Mouse (Mus musculus): ENCODE measurements at regions not wholly inside any gene's neighbourhood (a gene's known extent, or its start where the extent isn't known, plus 50 kb on each side); places are given as distances from the start of the nearest gene placed in this dataset.
A peak's percentile ranks its signal among the peaks of the same experiment; 100 is the strongest.

DNA sequence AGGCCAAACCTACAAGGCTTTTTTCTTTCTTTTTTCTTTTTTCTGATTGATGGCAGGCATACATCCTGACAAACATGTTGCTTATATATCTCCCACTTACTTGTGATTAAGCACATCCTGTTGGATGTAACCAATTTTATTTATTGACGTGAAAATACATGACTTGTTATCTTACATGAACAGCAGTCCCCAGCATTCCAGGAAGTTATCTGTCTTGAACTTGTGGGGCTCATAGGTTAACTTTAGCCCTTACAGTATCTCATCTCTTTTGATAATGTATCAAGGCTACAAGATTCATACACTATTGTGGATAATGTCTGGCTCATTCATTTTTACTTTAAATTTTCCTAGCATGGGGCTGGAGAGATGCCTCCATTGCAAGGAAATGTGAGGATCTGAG is 852.0 kb upstream of the Agtr1b start:
- no peak for DNase-seq (ENCODE audit: low spot score)

DNA sequence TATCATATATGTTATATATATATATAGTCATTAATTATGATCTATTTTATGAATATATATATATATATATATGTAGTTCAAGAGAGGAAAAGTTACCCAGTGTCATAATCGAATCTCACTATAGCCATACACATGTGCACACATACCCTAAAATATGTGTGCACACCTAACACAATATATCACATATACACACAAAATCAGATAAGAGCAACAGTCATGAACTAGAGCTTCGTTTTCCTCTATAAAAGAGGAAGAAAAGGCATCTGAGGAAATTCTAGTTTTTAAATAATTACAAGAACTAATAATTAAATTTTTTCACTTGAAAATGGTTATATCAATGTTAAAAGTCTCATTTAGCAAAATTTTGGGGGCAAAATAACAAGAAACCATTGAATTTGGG is 835.3 kb upstream of the Tbl1xr1 start:
- no peak for DNase-seq (ENCODE audit: low spot score)

DNA sequence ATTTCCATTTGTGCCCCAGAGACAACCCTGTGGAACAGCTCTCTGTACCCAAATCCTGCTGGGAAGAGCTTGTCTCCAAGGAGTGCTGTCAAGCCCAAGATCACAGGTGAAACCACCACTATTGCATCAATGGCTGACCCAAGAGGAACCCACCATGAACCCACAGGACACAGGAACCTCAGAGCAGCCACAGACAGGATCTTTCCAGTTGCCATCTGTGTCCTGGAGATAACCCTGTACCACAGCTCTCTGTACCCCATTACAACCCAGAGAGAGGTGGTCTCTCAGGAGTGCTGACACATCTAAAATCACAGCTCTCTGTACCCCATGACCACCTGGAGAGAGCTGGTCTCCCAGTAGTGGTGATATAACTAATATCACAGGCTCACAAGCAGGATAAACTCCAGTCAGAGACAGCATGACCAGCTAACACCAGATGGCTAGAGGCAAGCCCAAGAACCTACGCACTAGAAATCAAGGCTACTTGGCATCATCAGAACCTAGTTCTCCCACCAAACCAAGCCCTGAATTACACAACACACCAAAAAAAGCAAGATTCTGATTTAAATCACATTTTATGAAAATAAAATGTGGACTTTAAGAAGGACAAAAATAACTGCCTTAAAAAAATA is 820.2 kb upstream of the Tbl1xr1 start:
- no peak for DNase-seq (ENCODE audit: low spot score)

DNA sequence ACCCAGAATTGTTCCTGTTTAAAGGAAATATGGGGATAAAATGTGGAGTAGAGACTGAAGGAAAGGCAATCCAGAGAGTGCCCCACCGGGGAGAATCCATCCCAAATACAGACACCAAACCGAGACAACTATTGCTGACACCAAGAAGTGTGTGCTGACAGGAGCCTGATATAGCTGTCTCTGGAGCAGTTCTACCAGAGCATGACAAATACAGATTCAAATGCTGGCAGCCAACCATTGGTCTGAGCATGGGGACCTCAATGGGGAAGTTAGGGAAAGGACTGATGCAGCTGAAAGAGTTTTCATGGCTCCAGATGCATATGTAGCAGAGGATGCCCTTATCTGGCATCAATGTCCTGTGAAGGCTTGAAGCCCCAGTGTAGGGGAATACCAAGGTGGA is 813.1 kb upstream of the Tbl1xr1 start:
- DNase-seq (ENCODE audit: low spot score), result no peak

DNA sequence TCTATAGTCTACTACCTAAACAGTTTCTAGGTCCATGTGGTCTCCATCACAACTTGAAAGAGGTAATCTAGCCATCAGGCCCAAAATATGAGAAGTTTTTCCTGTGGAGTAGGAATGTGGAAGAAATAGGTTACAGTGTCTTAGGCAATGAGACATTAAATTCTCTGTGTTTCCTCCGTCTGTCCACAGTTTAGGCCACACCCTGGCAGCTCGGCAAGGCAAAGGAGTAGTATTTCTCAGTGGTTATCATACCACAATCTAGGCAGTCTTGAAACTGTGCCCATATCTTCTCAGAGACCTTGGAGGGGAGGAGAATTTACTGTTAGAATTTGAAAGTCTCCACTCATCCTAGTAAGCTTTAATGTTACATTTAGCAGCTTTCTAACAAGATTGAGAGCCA is 811.0 kb upstream of the Tbl1xr1 start:
- DNase-seq (ENCODE audit: low spot score), result no peak

DNA sequence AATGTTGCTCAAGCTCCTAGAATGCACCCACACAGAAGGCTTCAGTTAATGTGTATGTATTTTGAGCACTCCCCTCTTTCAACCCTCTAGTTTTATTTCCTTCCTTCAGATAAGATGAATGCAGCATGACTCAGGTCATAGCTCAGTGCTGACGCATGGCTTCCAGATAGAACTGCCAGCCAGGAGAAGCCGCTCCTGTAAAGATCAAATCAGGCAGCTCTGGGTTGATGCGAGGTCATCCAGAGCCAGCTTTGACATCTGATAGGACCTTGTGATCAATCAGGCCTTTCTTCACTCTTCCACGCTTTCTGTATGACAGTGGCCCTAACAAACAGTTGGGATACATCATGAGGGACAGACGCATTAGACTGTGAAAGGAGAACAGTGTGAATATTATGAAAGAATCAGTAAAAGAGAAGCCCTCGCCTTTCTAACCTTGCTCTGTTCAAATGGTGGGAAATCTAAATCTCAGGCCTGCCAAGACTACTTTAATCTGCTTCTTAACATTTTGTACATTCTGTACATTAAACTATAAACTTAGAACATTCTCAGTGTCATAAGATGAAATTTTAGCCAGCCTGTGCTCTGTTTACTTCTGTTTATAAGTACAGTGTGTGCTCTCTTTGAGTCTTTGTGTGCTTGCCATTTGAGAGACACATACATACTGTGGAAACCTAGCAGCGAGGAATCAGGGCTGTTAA is 807.9 kb upstream of the Tbl1xr1 start:
- no peak for DNase-seq (ENCODE audit: low spot score)

DNA sequence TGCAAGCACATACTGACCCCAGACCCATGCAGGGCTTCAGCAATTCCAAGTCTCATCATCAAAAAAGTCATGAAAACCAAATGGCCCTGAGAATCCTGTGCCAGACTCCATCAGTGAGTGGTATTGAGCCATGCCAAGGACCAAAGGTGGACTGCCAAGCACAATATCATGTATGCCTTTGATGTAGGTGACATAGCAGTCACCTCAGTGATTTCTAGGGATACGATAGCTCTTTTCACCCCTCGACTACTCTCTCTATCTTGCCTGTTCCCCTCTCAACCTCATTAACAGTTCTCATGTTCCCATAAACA is 807.4 kb upstream of the Tbl1xr1 start:
- DNase-seq (ENCODE audit: low spot score), result no peak

DNA sequence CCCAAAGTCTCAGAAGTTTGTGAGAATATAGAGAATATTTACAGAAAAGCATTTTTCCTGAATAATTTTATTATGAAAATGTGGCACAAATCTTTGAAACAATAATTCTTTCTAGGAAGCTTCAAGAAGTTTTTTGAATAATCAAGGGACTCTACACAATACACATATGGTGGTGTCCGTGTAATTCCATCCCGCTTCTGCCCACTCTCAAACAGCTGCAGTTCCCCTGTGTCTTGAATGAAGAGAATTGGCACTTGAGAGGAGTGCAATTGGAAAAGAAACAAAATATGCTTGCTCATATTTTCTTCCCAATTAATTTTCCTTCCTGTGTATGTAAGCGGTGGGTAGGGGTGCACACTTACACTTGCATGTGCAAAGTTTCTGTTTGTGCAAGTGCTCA is 805.7 kb upstream of the Tbl1xr1 start:
- DNase-seq (ENCODE audit: low spot score), result no peak

DNA sequence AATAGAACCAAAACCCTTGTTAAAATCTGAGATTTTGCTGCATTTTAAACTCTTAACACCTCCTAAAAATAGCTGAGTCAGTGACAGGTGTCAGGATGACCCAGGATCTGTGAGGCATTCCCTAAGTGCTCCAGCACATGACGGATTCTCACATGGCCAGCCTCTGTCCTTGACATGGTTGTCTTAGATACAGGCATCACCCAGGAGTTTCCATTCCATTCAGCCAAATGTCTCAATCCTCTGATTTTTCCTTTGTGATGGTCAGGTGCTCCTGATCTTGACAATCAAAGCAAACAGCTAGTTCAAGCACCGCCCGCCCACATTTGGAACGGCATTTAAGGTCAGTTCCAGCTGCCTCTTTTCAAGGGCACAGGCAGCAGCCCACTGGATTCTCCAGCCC is 804.2 kb upstream of the Tbl1xr1 start:
- no peak for DNase-seq (ENCODE audit: low spot score)

DNA sequence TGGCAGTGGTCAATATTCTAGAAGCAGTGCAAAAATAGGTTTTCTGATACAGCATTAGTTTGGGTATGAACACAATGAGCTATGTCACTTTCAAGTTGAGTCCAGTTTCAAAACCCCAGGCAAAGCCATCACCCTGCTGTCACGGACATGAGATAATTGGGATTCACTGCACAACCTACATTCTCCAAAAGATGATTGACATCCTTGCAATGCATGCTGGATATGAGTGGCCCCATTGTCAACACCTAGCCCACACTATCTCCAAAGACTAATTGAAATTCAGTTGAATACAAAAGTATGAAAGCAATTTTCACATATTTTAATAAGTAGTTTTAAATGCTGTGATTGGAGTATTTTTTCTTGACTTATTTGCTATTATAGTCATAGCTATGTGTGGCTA is 783.7 kb upstream of the Tbl1xr1 start:
- DNase-seq (ENCODE audit: low spot score), result no peak

DNA sequence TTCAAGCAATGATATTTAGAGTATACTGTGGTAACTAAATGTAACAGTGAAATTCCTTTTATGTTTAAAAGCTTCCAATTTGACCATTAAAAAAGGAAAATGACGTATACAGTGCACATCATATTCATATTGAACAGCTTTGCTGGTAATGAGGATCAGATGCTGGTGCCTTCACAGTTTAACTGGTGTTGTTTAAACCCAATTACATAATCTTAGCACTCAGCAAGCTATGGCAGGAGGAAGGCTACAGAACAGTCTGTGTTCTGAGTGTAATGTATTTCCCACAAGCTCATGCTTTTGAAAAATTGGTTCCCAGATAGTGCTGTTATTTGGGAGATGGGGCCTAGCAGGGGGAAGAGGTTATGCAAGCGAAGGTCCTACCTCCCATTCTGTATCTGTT is 783.1 kb upstream of the Tbl1xr1 start:
- DNase-seq (ENCODE audit: low spot score), result no peak

DNA sequence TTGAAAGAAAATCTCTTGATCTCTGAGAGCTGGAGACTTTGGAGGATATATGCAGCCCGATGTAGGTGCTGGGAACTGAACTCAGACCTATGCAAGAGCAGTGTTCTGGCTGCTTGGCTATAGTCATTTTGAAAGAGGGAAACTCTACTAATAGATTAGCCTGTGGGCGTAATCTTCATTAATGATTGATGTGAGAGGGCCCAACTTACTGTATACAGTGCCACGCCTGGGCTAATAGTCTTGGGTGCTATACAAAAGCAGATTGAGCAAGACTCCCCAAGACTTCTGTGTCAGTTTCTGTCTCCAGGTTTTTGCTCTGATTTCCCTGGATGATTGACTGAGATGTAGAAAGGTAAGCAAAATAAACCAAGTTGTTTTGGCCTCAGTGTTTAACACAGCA is 781.7 kb upstream of the Tbl1xr1 start:
- no peak for DNase-seq (ENCODE audit: low spot score)

DNA sequence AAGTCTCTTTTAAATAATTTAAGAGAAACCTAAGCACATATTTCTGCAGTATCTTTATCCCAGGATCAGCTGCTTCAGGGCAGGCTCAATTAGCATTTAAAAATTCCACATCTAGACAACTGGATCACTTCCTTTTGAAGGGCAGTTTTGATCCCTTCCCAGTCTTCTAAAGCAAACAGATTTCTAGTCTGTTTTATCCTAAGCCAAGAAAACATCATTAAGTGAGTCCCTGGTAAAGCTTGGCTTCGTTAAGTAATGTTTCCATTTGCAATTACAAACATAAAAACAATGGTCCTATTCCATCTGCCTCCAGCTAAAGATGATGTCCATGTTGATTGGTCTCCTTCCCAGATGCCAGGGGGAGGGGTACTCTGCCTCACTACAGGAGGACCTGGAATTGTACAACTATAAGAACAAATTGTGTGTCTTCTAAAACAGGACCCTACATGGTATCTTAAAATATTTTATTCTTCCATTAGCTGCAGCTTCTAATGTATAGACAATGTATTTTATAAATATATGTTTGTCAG is 779.8 kb upstream of the Tbl1xr1 start:
- no peak for DNase-seq (ENCODE audit: low spot score)

DNA sequence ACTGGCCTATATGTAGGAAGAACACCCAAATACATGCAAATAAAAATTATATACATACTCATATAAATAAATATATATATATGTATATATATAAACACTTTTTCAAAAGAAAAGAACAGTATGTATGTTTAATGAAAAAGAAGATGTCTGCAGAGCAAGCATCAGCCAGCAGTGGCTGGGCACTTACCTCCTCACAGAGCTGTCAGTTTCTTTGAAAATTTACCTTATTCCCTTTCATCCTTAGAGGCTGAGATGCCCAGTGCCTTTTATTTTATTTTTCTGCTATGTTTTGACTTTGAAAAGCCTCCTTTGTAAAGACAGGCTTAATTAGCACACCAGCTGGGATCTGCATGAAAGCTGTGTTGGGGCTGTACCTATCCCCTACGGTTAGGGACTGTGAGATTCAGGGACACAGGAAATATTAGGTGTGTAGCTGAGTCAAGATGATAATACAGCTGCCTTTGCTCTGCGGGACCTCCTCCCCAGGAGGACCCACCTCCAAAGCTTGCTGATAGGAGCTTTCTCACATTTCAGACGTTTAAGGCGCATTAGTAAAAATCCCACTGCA is 751.0 kb upstream of the Tbl1xr1 start:
- no peak for DNase-seq (ENCODE audit: low spot score)

DNA sequence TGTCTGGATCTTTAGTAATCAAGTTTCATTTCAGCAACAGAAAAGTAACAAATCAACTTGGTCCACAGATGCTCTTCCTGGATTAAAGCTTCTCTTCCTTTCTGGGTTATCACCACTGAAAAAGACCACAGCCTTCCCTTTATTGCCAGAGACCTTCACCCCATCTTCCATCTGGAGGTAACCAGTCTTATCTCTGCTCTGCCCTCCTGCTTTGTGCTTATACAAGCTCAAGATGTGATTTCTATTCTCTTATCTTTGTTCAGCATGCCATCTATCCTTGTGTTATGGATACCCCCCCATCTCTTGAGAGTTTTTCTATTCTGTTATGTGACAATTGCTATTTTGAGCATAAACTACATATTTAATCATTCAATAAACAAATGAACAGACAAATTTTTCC is 734.5 kb upstream of the Tbl1xr1 start:
- DNase-seq (ENCODE audit: low spot score), result no peak

DNA sequence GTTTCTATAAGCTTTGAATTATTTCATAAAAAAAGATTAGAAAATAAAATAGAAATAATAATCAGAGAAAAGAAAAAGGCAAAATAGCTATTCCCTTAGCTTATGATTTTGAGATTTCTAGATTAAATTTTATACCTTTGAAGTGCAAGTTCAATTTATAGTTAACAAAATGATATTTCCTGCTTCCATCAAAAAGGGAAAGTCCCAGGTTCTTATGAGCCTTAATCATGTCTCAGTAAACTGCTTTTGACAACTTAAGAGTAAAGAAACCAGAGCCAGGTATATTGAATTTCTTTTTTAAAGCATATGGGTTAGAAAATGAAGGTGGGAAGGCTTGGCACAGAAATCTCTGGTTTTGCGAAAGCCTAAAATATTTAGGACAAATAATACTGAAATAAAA is 733.4 kb upstream of the Tbl1xr1 start:
- no peak for DNase-seq (ENCODE audit: low spot score)

DNA sequence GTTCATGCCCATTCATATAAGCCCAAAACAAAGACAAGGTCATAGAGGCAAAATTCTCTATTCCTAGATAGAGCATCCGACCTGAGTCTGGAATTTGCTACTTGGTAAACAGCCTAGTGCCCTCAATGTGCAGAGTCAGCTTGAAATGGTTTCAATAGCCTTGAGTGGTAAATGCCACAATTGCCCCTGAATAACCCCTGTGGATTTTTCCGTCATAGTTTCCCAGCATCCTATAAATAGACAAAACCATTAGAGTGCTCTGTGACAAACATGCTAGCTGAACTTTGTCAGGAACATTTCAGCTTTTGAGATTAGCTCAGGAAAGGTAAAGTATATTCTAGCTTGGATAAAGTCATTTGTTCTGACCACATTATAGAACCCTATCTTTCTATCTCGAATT is 727.0 kb upstream of the Tbl1xr1 start:
- no peak for DNase-seq (ENCODE audit: low spot score)

DNA sequence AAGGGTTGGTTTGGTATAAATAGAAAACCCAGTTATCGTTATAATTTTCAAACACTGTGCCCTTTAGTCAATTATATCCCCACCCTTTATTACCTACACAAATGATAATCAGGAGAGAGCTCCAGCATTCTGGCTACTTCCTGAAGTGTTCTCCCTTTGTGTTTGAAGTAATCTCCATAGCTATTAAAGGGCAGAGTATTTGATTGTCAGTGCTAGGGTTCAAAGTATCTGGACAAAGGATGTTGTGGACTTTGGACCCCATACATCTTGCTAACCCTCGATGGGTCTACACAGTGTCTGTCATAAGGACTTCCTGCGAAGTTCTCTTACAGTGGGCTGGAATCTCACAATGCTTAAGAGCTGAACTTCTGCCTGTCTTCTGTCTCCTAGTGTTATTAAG is 720.3 kb upstream of the Tbl1xr1 start:
- DNase-seq (ENCODE audit: low spot score), result no peak

DNA sequence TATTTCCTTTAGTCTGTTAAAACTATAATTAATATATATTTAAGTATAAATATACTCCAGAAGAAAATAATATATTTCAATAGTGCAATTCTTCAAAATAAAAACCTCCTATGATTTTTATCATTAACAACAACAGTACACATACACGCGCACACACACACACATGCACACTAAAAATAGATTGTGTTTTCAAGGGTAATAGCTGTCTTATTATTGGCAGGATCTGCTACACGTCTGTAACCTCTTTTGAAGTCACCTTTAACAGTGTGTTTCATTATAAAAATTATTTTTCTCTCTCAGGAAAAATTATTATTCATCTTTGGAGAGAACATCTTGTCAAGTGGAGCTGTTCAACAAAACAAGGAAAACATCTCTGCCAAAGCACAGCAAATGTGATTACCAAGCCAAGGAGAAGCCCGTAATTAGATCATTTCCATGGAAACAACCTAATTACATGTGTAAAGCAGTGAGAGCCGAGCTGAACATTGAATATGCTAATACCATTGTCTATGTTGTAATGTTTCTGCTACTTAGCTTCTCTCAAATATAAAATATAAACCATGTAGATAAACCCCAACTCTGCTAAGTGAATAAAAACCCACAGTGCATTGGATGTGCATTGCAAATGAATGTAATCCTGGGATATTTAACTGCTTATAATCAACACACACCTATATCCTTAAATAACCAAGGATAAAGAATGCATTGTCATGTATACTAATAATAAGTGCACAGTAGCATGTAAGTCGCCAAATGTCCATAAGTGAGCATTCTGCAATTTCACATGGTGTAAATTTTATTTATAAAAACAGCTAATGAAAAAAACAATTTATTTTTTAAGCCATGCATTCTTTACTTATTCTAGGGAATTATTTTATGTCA is 719.4 kb upstream of the Tbl1xr1 start:
- DNase-seq (ENCODE audit: low spot score), result peak; percentile 62

DNA sequence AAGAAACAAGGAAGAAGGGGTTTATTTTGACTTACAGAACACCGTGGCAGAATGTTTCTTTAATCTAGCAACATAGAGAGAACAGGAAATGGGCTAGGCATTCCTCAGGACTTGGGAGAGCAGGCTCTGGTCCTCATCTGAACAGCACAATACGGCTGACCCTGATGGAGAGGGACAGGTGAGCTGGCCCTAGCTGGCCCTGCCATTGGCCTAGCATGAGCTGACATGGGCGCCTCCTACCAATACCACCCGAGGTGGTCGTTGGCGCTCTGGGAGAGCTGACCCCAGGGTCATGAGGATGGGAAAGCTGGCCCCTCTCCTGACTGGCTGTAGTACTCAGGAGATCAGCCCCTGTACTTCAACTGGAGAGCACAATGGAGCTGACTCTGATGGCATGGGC is 718.4 kb upstream of the Tbl1xr1 start:
- DNase-seq (ENCODE audit: low spot score), result no peak

DNA sequence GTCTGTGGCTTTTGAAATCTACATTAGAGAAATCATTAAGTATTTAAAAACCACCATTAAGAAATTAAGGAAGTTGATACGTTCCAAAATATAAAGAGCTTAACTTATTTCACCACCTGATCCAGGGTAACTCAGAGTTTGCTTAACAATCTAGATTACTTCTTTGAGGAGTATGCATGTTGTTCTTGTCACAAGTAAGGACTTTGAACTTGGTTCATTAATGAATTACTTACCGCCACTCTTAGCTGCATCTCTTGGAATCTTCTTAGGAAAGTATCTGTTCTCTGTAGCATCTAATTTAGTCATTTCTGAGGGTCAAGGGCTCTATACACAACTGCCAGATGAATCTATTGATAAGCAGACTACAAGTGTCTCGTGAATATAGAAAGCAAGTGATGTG is 715.4 kb upstream of the Tbl1xr1 start:
- no peak for DNase-seq (ENCODE audit: low spot score)

DNA sequence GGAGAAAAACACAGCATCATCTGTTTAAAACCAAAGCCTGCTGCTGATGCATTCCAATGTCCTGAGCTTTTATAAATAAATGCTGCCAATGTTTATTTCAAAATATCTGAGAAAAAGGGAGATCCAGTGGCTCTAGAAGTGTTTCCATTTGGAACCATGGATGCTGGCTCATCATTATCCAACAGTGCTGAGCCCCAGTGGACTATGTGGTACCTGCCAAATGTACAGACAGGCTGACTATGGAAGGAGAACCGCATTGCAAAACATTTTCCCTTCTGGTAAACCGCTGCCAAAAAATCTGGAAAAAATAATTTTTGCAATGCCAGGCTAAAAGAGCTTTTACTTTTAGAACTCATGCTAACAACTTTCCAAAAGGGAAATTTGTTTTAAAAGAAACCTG is 696.6 kb upstream of the Tbl1xr1 start:
- no peak for DNase-seq (ENCODE audit: low spot score)

DNA sequence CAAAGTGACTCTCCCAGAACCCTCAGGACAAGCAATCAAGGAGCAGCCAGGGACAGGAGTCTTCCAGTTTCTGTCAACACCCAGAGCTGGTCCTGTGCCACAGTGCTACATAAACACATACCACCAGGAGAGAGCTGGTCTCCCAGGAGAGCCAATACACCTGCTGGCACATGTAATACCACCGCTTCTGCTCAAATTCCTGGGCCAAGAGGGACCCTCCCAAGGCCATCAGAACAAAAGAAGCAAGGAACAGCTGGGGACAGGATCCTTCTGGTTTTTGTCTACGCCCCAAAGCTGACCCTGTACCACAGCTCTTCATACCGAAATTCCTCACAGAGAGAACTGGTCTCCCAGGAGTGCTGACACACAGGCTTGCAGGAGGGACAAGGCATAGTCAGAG is 695.4 kb upstream of the Tbl1xr1 start:
- DNase-seq (ENCODE audit: low spot score), result no peak

Data from left cerebral cortex, adult 11 months (tissue).